ENCODE assay signal across 19 mouse cellular contexts in the genomic region with DNA sequence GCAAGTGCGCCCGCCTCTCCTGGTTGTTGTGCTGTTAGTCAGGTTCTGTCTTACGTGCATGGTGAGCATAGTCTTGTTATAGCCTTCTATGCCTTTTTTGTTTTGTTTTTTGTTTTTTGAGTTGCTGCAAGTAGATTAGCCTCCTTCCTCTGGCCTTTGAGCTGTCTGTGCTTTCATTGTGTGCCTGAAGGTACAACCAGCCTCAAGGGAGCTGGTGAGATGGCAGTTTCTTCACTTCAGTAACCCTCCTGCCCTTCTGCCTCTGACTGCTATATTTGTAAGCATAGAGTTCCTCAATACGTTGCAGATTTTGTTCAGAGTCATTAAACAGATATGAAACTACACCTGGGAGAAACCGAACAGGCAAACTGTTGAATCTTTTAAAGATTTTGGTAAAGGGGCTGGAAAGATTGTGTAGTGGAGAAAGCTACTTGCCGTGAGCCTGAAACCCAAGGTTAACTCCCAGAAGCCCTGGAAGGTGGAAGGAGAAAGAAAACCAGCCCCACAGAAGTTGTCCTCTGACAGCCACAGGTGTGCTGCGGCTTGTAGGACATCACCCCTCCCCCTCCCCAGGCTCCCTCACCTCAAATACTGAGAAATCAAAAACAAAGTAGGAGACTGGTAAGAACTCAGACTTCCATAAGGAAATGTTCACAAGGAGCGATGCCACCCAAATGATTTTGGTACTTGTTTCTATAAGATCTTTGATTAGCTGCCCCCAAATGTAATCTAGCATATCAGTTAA. TPM values are rescaled to one million over a fixed set of nuclear protein-coding genes. Genes with fewer than 3 reads are reported as not detected.
A peak's percentile ranks its signal among the peaks of the same experiment; 100 is the strongest.
DNase-seq lines count a peak whose midpoint lies in the region.
"Had no signal": no experiment of that assay in that cellular context is flagged by ENCODE, and none has a peak within 500 bp of the region (broad histone marks: within the 10 kb centered on the region; RNA-seq: fewer than 3 reads in every experiment).

No protein-coding gene starts in this region.

- intact Hi-C loops in heart, postnatal 36 days (cut with DNase I) = loop anchor here (5.0 kb wide), 2 partner anchors 692 to 877 kb away; no protein-coding TSS in a partner anchor

- DNase-seq in heart, adult 11 months = peak; percentile 82
- DNase-seq in heart, postnatal 36 days = no peak
- DNase-seq in A20 (ENCODE audit: low read depth, low spot score) = peak; percentile 80
- peak; percentile 42 for DNase-seq in naive thymus-derived CD4-positive, alpha-beta T cell, adult 2 months (ENCODE audit: low read depth)
- peak; percentile 68 for DNase-seq in thymus, postnatal 14 days
- DNase-seq in cerebellum, adult 11 months = no peak
- no peak for DNase-seq in ovary, postnatal 14 days (ENCODE audit: low spot score)
- DNase-seq in gastrocnemius, adult 8-10 months (ENCODE audit: low spot score in 2 of 2) = no peak
- DNase-seq: adrenal gland, adult 8-10 months; cerebellum, adult 8-10 months; cerebellum, postnatal 36 days; forebrain, postnatal 0 days; gastrocnemius, postnatal 10 days; heart, postnatal 14 days; kidney, adult 8-10 months; kidney, postnatal 10 days; layer of hippocampus, adult 9-11 months; lung, embryonic 14.5 days; right cerebral cortex, postnatal 25 days had no signal

RNA-seq across cellular contexts. Expression of a gene that starts 43.8 kb away (rescaled TPM):
- total RNA-seq in heart, postnatal 36 days (2021) = 10 to 100 TPM; 17.6 to 18.0 TPM
- 1 to 10 TPM; 2.1 to 3.9 (median 2.4) TPM for total RNA-seq in gastrocnemius, adult 8-10 months (2022)

RNA-seq across cellular contexts. Expression of a gene that starts 56.3 kb away (rescaled TPM):
- 10 to 100 TPM; 41.2 to 41.3 TPM for total RNA-seq in heart, postnatal 36 days (2021)
- 10 to 100 TPM; 37.9 to 47.5 (median 40.5) TPM for total RNA-seq in gastrocnemius, adult 8-10 months (2022)

Comparison
In these comparisons a context has a peak if more than half of its experiments do, and no peak if none do; other contexts are left out.
1. DNase-seq: peak in heart, adult 11 months (single experiment), A20 (single experiment), naive thymus-derived CD4-positive, alpha-beta T cell, adult 2 months (single experiment) and thymus, postnatal 14 days (single experiment); none in heart, postnatal 36 days (0 of 2), cerebellum, adult 11 months (single experiment), ovary, postnatal 14 days (single experiment) and gastrocnemius, adult 8-10 months (0 of 2).